In genomic region chr11:110956665-110957064, GRCm38 (mm10) we compare ENCODE assay signal across 28 mouse cellular contexts. TPM values are rescaled to one million over a fixed set of nuclear protein-coding genes. Genes with fewer than 3 reads are reported as not detected.
DNase-seq lines count a peak whose midpoint lies in the region; ATAC-seq and TF ChIP-seq lines count a peak whose summit lies in the region.
"Had no signal": no experiment of that assay in that cellular context is flagged by ENCODE, and none has a peak within 500 bp of the region (broad histone marks: within the 10 kb centered on the region; RNA-seq: fewer than 3 reads in every experiment).

No protein-coding gene starts in this region.

- H3K27me3 ChIP-seq in lung, postnatal 0 days (replicated peaks; ENCODE audit: insufficient read depth, low read length): no peaks in the 10 kb centered on the region
- H3K27me3 ChIP-seq in embryonic facial prominence, embryonic 10.5 days (replicated peaks; ENCODE audit: low read depth, poor library complexity, severe bottlenecking): no peaks in the 10 kb centered on the region
- H3K27me3 ChIP-seq: embryonic facial prominence, embryonic 15.5 days; heart, embryonic 15.5 days; intestine, embryonic 15.5 days; midbrain, embryonic 12.5 days; neural tube, embryonic 13.5 days; Patski had no signal

- H3K9me3 ChIP-seq in lung, postnatal 0 days (ENCODE audit: low read length): no peaks in the 10 kb centered on the region
- no peaks in the 10 kb centered on the region for H3K9me3 ChIP-seq in embryonic facial prominence, embryonic 10.5 days
- H3K9me3 ChIP-seq: embryonic facial prominence, embryonic 15.5 days; heart, embryonic 15.5 days; intestine, embryonic 15.5 days; midbrain, embryonic 12.5 days; neural tube, embryonic 13.5 days had no signal

- TF ChIP-seq POLR2A in lung, adult 2 months (IDR thresholded peaks at IDR 0.05; ENCODE audit: borderline replicate concordance, extremely low read depth, low read depth, low read length): no peak

- no peak overlapping the region for H3K9ac ChIP-seq in lung, postnatal 0 days (replicated peaks; ENCODE audit: low read depth)
- H3K9ac ChIP-seq: embryonic facial prominence, embryonic 15.5 days; heart, embryonic 15.5 days; intestine, embryonic 15.5 days; midbrain, embryonic 12.5 days; neural tube, embryonic 13.5 days had no signal

- H3K4me1 ChIP-seq in lung, postnatal 0 days (ENCODE audit: insufficient read depth, low read depth, low read length): no peaks in the 10 kb centered on the region
- H3K4me1 ChIP-seq in lung, adult 2 months (ENCODE audit: control insufficient read depth, insufficient read depth, low read length): peaks cover 3% of the 10 kb centered on the region; the same call in 1 of the 2 replicates
- H3K4me1 ChIP-seq in embryonic facial prominence, embryonic 10.5 days: peaks cover 31% of the 10 kb centered on the region
- H3K4me1 ChIP-seq: heart, embryonic 15.5 days; intestine, embryonic 15.5 days; neural tube, embryonic 13.5 days had no signal

- DNase-seq in lung, postnatal 0 days (ENCODE audit: low spot score): peak; percentile 12
- DNase-seq in lung, adult 2 months: no peak
- peak; percentile 27 for DNase-seq in embryonic facial prominence, embryonic 10.5 days (ENCODE audit: low spot score)
- peak; percentile 73 for DNase-seq in hindlimb bud, embryonic 11.5 days (ENCODE audit: extremely low spot score, low read depth, low spot score)
- DNase-seq in yolk sac, embryonic 10.5 days (ENCODE audit: low spot score): peak; percentile 10
- no peak for DNase-seq in gastrocnemius, adult 8-10 months (ENCODE audit: low spot score in 2 of 2)
- no peak for DNase-seq in cerebellum, adult 9-11 months
- no peak for DNase-seq in ovary, postnatal 36 days (ENCODE audit: low spot score)
- DNase-seq: adrenal gland, postnatal 10 days; cerebellum, adult 9-10 months; kidney, postnatal 4 days; layer of hippocampus, postnatal 36 days; left cerebral cortex, postnatal 4 days; lung, postnatal 14 days had no signal

- H3K4me2 ChIP-seq in lung, postnatal 0 days (replicated peaks; ENCODE audit: low read depth, low read length): no peak overlapping the region
- H3K4me2 ChIP-seq: embryonic facial prominence, embryonic 15.5 days; heart, embryonic 15.5 days; intestine, embryonic 15.5 days; midbrain, embryonic 12.5 days; neural tube, embryonic 13.5 days had no signal

- no peak for ATAC-seq in lung, postnatal 0 days
- ATAC-seq: forebrain, embryonic 14.5 days; hindbrain, embryonic 16.5 days; intestine, embryonic 15.5 days; Patski had no signal

- WGBS in lung, postnatal 0 days: 33% methylated on average over 7 of the region's 7 CpGs
- WGBS in lung, adult 2 months: 39% methylated on average over 7 of the region's 7 CpGs
- WGBS in embryonic facial prominence, embryonic 10.5 days: 33% methylated on average over 7 of the region's 7 CpGs

- no peaks in the 10 kb centered on the region for H3K36me3 ChIP-seq in lung, postnatal 0 days (ENCODE audit: insufficient read depth, low read length)
- no peaks in the 10 kb centered on the region for H3K36me3 ChIP-seq in embryonic facial prominence, embryonic 10.5 days (replicated peaks)
- H3K36me3 ChIP-seq: embryonic facial prominence, embryonic 15.5 days; heart, embryonic 15.5 days; intestine, embryonic 15.5 days; midbrain, embryonic 12.5 days; neural tube, embryonic 13.5 days had no signal

- no peak for TF ChIP-seq CTCF in lung, postnatal 0 days (IDR thresholded peaks at IDR 0.05)
- TF ChIP-seq CTCF in lung, adult 2 months (IDR thresholded peaks at IDR 0.05; ENCODE audit: insufficient read depth, low read length): no peak

- no peak overlapping the region for H3K27ac ChIP-seq in lung, postnatal 0 days (ENCODE audit: low read length)
- peak overlapping the region; percentile 0; the same call in 1 of the 2 replicates for H3K27ac ChIP-seq in embryonic facial prominence, embryonic 10.5 days (replicated peaks)
- H3K27ac ChIP-seq: embryonic facial prominence, embryonic 15.5 days; heart, embryonic 15.5 days; intestine, embryonic 15.5 days; kidney, postnatal 0 days; midbrain, embryonic 12.5 days; neural tube, embryonic 13.5 days had no signal

- no peak for TF ChIP-seq EP300 in lung, postnatal 0 days (IDR thresholded peaks at IDR 0.05)

- H3K4me3 ChIP-seq in lung, postnatal 0 days (ENCODE audit: low read depth, low read length): no peak overlapping the region
- H3K4me3 ChIP-seq in lung, adult 2 months (replicated peaks; ENCODE audit: extremely low read depth, low read depth, low read length): no peak overlapping the region
- H3K4me3 ChIP-seq in embryonic facial prominence, embryonic 10.5 days: no peak overlapping the region
- H3K4me3 ChIP-seq: embryonic facial prominence, embryonic 15.5 days; heart, embryonic 15.5 days; intestine, embryonic 15.5 days; midbrain, embryonic 12.5 days; neural tube, embryonic 13.5 days had no signal

RNA-seq across cellular contexts. Expression of gene Kcnj16, which starts 11.2 kb away (rescaled TPM):
- not detected in 2 replicates for polyA plus RNA-seq in lung, postnatal 0 days (2015; fragmentation: Nextera tagmentation; extraction: Ambion mirVana)
- polyA plus RNA-seq in lung, adult 2 months (2012; rRNA removed): not detected in 2 replicates
- polyA plus RNA-seq in embryonic facial prominence, embryonic 10.5 days (2016; fragmentation: Nextera tagmentation; extraction: Ambion mirVana): 0.15 and 0.27 TPM in 2 replicates
- not detected for total RNA-seq in gastrocnemius, adult 8-10 months (2022)
- total RNA-seq: heart, postnatal 25 days; megakaryocyte progenitor cell, adult 5-6 weeks; MEL had no signal
- polyA plus RNA-seq: forebrain, embryonic 14.5 days; heart, embryonic 15.5 days; hindbrain, embryonic 11.5 days; urinary bladder, adult 2 months had no signal

Comparison
In these comparisons a context has a peak if more than half of its experiments do, and no peak if none do; other contexts are left out.
1. DNase-seq: peak in lung, postnatal 0 days (single experiment), embryonic facial prominence, embryonic 10.5 days (single experiment), hindlimb bud, embryonic 11.5 days (single experiment) and yolk sac, embryonic 10.5 days (single experiment); none in lung, adult 2 months (single experiment), gastrocnemius, adult 8-10 months (0 of 2), cerebellum, adult 9-11 months (single experiment) and ovary, postnatal 36 days (single experiment).